ENCODE assay signal across 8 mouse cellular contexts in the genomic region with DNA sequence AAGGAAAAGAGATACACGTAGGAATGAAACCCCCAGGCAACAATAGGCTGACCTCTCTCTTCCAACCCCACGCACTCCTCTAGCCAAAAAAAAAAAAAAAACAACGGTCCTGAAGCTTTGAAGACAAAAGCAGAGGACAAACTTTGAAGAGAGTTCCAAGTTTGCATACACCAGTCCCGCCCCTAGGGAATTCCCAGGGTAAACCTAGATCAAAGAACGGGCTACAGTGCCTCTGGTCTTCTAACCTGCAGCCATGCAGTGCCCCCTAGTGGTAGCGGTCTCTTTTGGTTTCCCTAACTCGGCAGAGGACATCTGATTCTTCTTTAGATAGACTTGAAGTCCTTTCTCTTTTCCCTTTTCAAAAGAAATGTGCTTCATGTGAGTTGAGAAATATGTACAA. TPM values are rescaled to one million over a fixed set of nuclear protein-coding genes. Genes with fewer than 3 reads are reported as not detected.
A peak's percentile ranks its signal among the peaks of the same experiment; 100 is the strongest.
DNase-seq lines count a peak whose midpoint lies in the region; ATAC-seq and TF ChIP-seq lines count a peak whose summit lies in the region.

No protein-coding gene starts in this region.

- no peaks in the 10 kb centered on the region for H3K4me1 ChIP-seq in bone marrow, adult 2 months (ENCODE audit: control insufficient read depth, insufficient read depth, low read length)
- H3K4me1 ChIP-seq in embryonic fibroblast, embryonic 13.5 days (ENCODE audit: control insufficient read depth, insufficient read depth, low read length) = no peaks in the 10 kb centered on the region
- H3K4me1 ChIP-seq in heart, embryonic 13.5 days = peaks cover 4% of the 10 kb centered on the region; the same call in 1 of the 2 replicates
- no peaks in the 10 kb centered on the region for H3K4me1 ChIP-seq in kidney, postnatal 0 days (replicated peaks; ENCODE audit: insufficient read depth, low read length)
- no peaks in the 10 kb centered on the region for H3K4me1 ChIP-seq in liver, embryonic 11.5 days (replicated peaks; ENCODE audit: control insufficient read depth, insufficient read depth, low read length)
- H3K4me1 ChIP-seq in stomach, embryonic 15.5 days = no peaks in the 10 kb centered on the region

- H3K4me3 ChIP-seq in bone marrow, adult 2 months (replicated peaks; ENCODE audit: control insufficient read depth, low read depth, low read length) = no peak overlapping the region
- no peak overlapping the region for H3K4me3 ChIP-seq in embryonic fibroblast, embryonic 13.5 days (ENCODE audit: insufficient read depth, low read length)
- H3K4me3 ChIP-seq in heart, embryonic 13.5 days = peak overlapping the region; percentile 8; the same call in 1 of the 2 replicates
- no peak overlapping the region for H3K4me3 ChIP-seq in kidney, postnatal 0 days (replicated peaks; ENCODE audit: low read depth, low read length)
- no peak overlapping the region for H3K4me3 ChIP-seq in liver, embryonic 11.5 days (ENCODE audit: low read depth, low read length)
- H3K4me3 ChIP-seq in stomach, embryonic 15.5 days (replicated peaks) = no peak overlapping the region

- no peak for ATAC-seq in heart, embryonic 13.5 days (ENCODE audit: extremely low read depth, insufficient number of reproducible peaks, low FRiP score, low TSS enrichment)
- ATAC-seq in kidney, postnatal 0 days (replicated peaks; ENCODE audit: low FRiP score, low read depth) = peak; percentile 72; the same call in 1 of the 2 replicates
- ATAC-seq in liver, embryonic 11.5 days (replicated peaks; ENCODE audit: low FRiP score) = 0 out of 2 replicates have a peak, but pooled peaks have one; percentile 31
- no peak for ATAC-seq in stomach, embryonic 15.5 days (ENCODE audit: insufficient read depth, low FRiP score, low read depth)

- TF ChIP-seq CTCF in bone marrow, adult 2 months (IDR thresholded peaks at IDR 0.05; ENCODE audit: control insufficient read depth, insufficient read depth, low read length) = peak; percentile 84
- peak; percentile 63 for TF ChIP-seq CTCF in embryonic fibroblast, embryonic 13.5 days (IDR thresholded peaks at IDR 0.05; ENCODE audit: borderline replicate concordance, insufficient read depth, low read length)
- TF ChIP-seq CTCF in kidney, postnatal 0 days (IDR thresholded peaks at IDR 0.05; ENCODE audit: low read depth) = peak; percentile 96

- peaks cover 3% of the 10 kb centered on the region; the same call in 1 of the 2 replicates for H3K27me3 ChIP-seq in heart, embryonic 13.5 days (replicated peaks)
- H3K27me3 ChIP-seq in kidney, postnatal 0 days (ENCODE audit: insufficient read depth, low read length) = no peaks in the 10 kb centered on the region
- no peaks in the 10 kb centered on the region for H3K27me3 ChIP-seq in liver, embryonic 11.5 days (replicated peaks; ENCODE audit: control insufficient read depth, insufficient read depth, low read length)
- H3K27me3 ChIP-seq in stomach, embryonic 15.5 days (replicated peaks) = no peaks in the 10 kb centered on the region

- H3K4me2 ChIP-seq in heart, embryonic 13.5 days = peak overlapping the region; percentile 51
- H3K4me2 ChIP-seq in kidney, postnatal 0 days (ENCODE audit: low read length) = peak overlapping the region; percentile 21; the same call in 1 of the 2 replicates
- no peak overlapping the region for H3K4me2 ChIP-seq in liver, embryonic 11.5 days
- H3K4me2 ChIP-seq in stomach, embryonic 15.5 days = peak overlapping the region; percentile 31; the same call in 1 of the 2 replicates

- peak overlapping the region; percentile 28; the same call in 1 of the 2 replicates for H3K9ac ChIP-seq in heart, embryonic 13.5 days
- H3K9ac ChIP-seq in kidney, postnatal 0 days (ENCODE audit: low read depth, low read length) = no peak overlapping the region
- H3K9ac ChIP-seq in liver, embryonic 11.5 days (ENCODE audit: low read depth, low read length) = no peak overlapping the region
- H3K9ac ChIP-seq in stomach, embryonic 15.5 days = no peak overlapping the region

- TF ChIP-seq POLR2A in bone marrow, adult 2 months (IDR thresholded peaks at IDR 0.05; ENCODE audit: borderline replicate concordance, control insufficient read depth, low read depth, low read length) = no peak
- no peak for TF ChIP-seq POLR2A in embryonic fibroblast, embryonic 13.5 days (IDR thresholded peaks at IDR 0.05; ENCODE audit: low read depth, low read length)

- DNase-seq in A20 (ENCODE audit: low read depth, low spot score) = peak; percentile 86
- DNase-seq in kidney, postnatal 0 days (ENCODE audit: low spot score) = peak; percentile 97
- DNase-seq in liver, embryonic 11.5 days (ENCODE audit: low spot score) = peak; percentile 65
- DNase-seq in natural killer cell, adult 2 months (ENCODE audit: low spot score in 2 of 2) = peak; percentile 82 to 84

- H3K27ac ChIP-seq in bone marrow, adult 2 months (ENCODE audit: control insufficient read depth, insufficient read depth, low read depth, low read length, poor library complexity) = no peak overlapping the region
- H3K27ac ChIP-seq in embryonic fibroblast, embryonic 13.5 days (ENCODE audit: insufficient read depth, low read length) = no peak overlapping the region
- no peak overlapping the region for H3K27ac ChIP-seq in heart, embryonic 13.5 days (replicated peaks)
- no peak overlapping the region for H3K27ac ChIP-seq in kidney, postnatal 0 days
- no peak overlapping the region for H3K27ac ChIP-seq in liver, embryonic 11.5 days (ENCODE audit: low read depth, low read length)
- no peak overlapping the region for H3K27ac ChIP-seq in stomach, embryonic 15.5 days

- H3K36me3 ChIP-seq in heart, embryonic 13.5 days = no peaks in the 10 kb centered on the region
- no peaks in the 10 kb centered on the region for H3K36me3 ChIP-seq in kidney, postnatal 0 days (ENCODE audit: insufficient read depth, low read length)
- H3K36me3 ChIP-seq in liver, embryonic 11.5 days (ENCODE audit: control insufficient read depth, insufficient read depth, low read length) = no peaks in the 10 kb centered on the region
- H3K36me3 ChIP-seq in stomach, embryonic 15.5 days = no peaks in the 10 kb centered on the region

- 0 out of 2 replicates have a peak, but pooled peaks cover 6% of the 10 kb centered on the region for H3K9me3 ChIP-seq in heart, embryonic 13.5 days
- no peaks in the 10 kb centered on the region for H3K9me3 ChIP-seq in kidney, postnatal 0 days (replicated peaks; ENCODE audit: low read length)
- no peaks in the 10 kb centered on the region for H3K9me3 ChIP-seq in liver, embryonic 11.5 days (ENCODE audit: control insufficient read depth, low read length)
- H3K9me3 ChIP-seq in stomach, embryonic 15.5 days = no peaks in the 10 kb centered on the region

- 8% methylated on average over 7 of the region's 7 CpGs for WGBS in bone marrow, adult 2 months
- 4% methylated on average over 7 of the region's 7 CpGs for WGBS in heart, embryonic 13.5 days
- WGBS in kidney, postnatal 0 days = 2% methylated on average over 7 of the region's 7 CpGs
- WGBS in liver, embryonic 11.5 days = 3% methylated on average over 7 of the region's 7 CpGs
- 1% methylated on average over 7 of the region's 7 CpGs for WGBS in stomach, embryonic 15.5 days

RNA-seq across cellular contexts. Expression of a gene that starts 8.8 kb away (rescaled TPM):
- not detected in 2 replicates for polyA plus RNA-seq in bone marrow, adult 2 months (2011; ENCODE audit: insufficient read depth, insufficient read length, low replicate concordance, missing spikeins)
- not detected in 2 replicates for polyA plus RNA-seq in embryonic fibroblast, embryonic 13.5 days (2011; ENCODE audit: insufficient read length, low read depth, missing spikeins)
- polyA plus RNA-seq in heart, embryonic 13.5 days (2015; fragmentation: Nextera tagmentation; extraction: Ambion mirVana) = not detected in 2 replicates
- 0.21 TPM in 1 of 2 replicates, not detected in the other for polyA plus RNA-seq in kidney, postnatal 0 days (2015; fragmentation: Nextera tagmentation; extraction: Ambion mirVana)
- polyA plus RNA-seq in liver, embryonic 11.5 days (2014; fragmentation: Nextera tagmentation; extraction: Ambion mirVana) = not detected in 2 replicates
- polyA plus RNA-seq in stomach, embryonic 15.5 days (2015; fragmentation: Nextera tagmentation; extraction: Ambion mirVana) = not detected in 2 replicates

RNA-seq across cellular contexts. Expression of a gene that starts 37.9 kb away (rescaled TPM):
- not detected in 2 replicates for polyA plus RNA-seq in bone marrow, adult 2 months (2011; ENCODE audit: insufficient read depth, insufficient read length, low replicate concordance, missing spikeins)
- not detected in 2 replicates for polyA plus RNA-seq in embryonic fibroblast, embryonic 13.5 days (2011; ENCODE audit: insufficient read length, low read depth, missing spikeins)
- polyA plus RNA-seq in heart, embryonic 13.5 days (2015; fragmentation: Nextera tagmentation; extraction: Ambion mirVana) = 0.67 and 0.89 TPM in 2 replicates
- 0.70 and 0.88 TPM in 2 replicates for polyA plus RNA-seq in kidney, postnatal 0 days (2015; fragmentation: Nextera tagmentation; extraction: Ambion mirVana)
- 16.4 and 17.7 TPM in 2 replicates for polyA plus RNA-seq in liver, embryonic 11.5 days (2014; fragmentation: Nextera tagmentation; extraction: Ambion mirVana)
- polyA plus RNA-seq in stomach, embryonic 15.5 days (2015; fragmentation: Nextera tagmentation; extraction: Ambion mirVana) = 4.7 and 5.9 TPM in 2 replicates

RNA-seq across cellular contexts. Expression of a gene that starts 47.0 kb away (rescaled TPM):
- 0.25 TPM in 1 of 2 replicates, not detected in the other for polyA plus RNA-seq in bone marrow, adult 2 months (2011; ENCODE audit: insufficient read depth, insufficient read length, low replicate concordance, missing spikeins)
- not detected in 2 replicates for polyA plus RNA-seq in embryonic fibroblast, embryonic 13.5 days (2011; ENCODE audit: insufficient read length, low read depth, missing spikeins)
- 0.04 TPM in 1 of 2 replicates, not detected in the other for polyA plus RNA-seq in heart, embryonic 13.5 days (2015; fragmentation: Nextera tagmentation; extraction: Ambion mirVana)
- polyA plus RNA-seq in kidney, postnatal 0 days (2015; fragmentation: Nextera tagmentation; extraction: Ambion mirVana) = 0.03 TPM in 1 of 2 replicates, not detected in the other
- not detected in 2 replicates for polyA plus RNA-seq in liver, embryonic 11.5 days (2014; fragmentation: Nextera tagmentation; extraction: Ambion mirVana)
- 0.04 and 0.05 TPM in 2 replicates for polyA plus RNA-seq in stomach, embryonic 15.5 days (2015; fragmentation: Nextera tagmentation; extraction: Ambion mirVana)

RNA-seq across cellular contexts. Expression of a gene that starts 56.4 kb away (rescaled TPM):
- polyA plus RNA-seq in bone marrow, adult 2 months (2011; ENCODE audit: insufficient read depth, insufficient read length, low replicate concordance, missing spikeins) = 26.6 and 36.4 TPM in 2 replicates
- 115 and 126 TPM in 2 replicates for polyA plus RNA-seq in embryonic fibroblast, embryonic 13.5 days (2011; ENCODE audit: insufficient read length, low read depth, missing spikeins)
- 126 and 140 TPM in 2 replicates for polyA plus RNA-seq in heart, embryonic 13.5 days (2015; fragmentation: Nextera tagmentation; extraction: Ambion mirVana)
- polyA plus RNA-seq in kidney, postnatal 0 days (2015; fragmentation: Nextera tagmentation; extraction: Ambion mirVana) = 123 and 145 TPM in 2 replicates
- polyA plus RNA-seq in liver, embryonic 11.5 days (2014; fragmentation: Nextera tagmentation; extraction: Ambion mirVana) = 196 and 223 TPM in 2 replicates
- 147 and 158 TPM in 2 replicates for polyA plus RNA-seq in stomach, embryonic 15.5 days (2015; fragmentation: Nextera tagmentation; extraction: Ambion mirVana)

Comparison
In these comparisons a context has a peak if more than half of its experiments do, and no peak if none do; other contexts are left out.
1. ATAC-seq: peak in kidney, postnatal 0 days (single experiment) and liver, embryonic 11.5 days (single experiment); none in heart, embryonic 13.5 days (single experiment) and stomach, embryonic 15.5 days (single experiment).
2. Peak in every context shown above with its lines, with median percentiles within 50 percentile points of each other: DNase-seq and CTCF ChIP-seq.